12 mouse cellular contexts compared by ENCODE assay signal in the genomic region with DNA sequence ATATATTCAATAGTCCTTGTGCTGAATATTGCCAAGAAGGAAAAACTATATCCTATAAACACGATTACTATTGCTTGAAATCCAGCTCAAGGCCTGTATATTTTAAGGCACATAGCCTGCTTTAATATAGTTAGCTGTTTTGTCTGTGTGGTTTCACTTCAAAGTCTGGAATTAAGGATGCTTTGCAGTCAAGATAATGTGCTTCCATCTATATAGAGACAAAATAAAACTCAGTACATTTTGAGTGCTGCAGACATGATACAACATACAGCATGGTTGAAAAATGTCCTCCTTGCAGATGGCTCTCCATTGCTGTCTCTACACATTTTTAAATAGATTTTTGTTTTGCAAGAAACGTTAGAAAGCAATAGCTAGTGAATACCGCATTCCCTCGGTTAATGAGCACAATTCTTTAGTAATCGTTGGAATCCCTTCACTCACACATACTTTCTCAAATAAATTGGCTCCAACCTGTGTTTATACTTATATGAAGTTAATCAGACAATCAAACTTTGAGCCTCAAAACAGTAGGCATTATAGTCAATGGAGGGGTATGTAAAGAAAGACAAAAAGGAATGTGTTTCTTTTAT.
DNase-seq lines count a peak whose midpoint lies in the region; ATAC-seq and TF ChIP-seq lines count a peak whose summit lies in the region.
"Had no signal": no experiment of that assay in that cellular context is flagged by ENCODE, and none has a peak within 500 bp of the region (broad histone marks: within the 10 kb centered on the region; RNA-seq: fewer than 3 reads in every experiment).

No protein-coding gene starts in this region.

- H3K4me1 ChIP-seq in cortical plate, adult 2 months (ENCODE audit: control insufficient read depth, insufficient read depth, low read length), result no peaks in the 10 kb centered on the region
- no peaks in the 10 kb centered on the region for H3K4me1 ChIP-seq in hindbrain, embryonic 12.5 days
- no peaks in the 10 kb centered on the region for H3K4me1 ChIP-seq in kidney, embryonic 14.5 days (ENCODE audit: control insufficient read depth, insufficient read depth, low read length)

- no peak for TF ChIP-seq POLR2A in cortical plate, adult 2 months (IDR thresholded peaks at IDR 0.05; ENCODE audit: extremely low read depth, insufficient read depth, low read length)
- no peak for TF ChIP-seq POLR2A in myocyte (IDR thresholded peaks at IDR 0.05; ENCODE audit: insufficient read length, low read depth)

- H3ac ChIP-seq in myocyte (ENCODE audit: control insufficient read depth, insufficient read length), result no peak overlapping the region

- H3K36me3 ChIP-seq in hindbrain, embryonic 12.5 days, result no peaks in the 10 kb centered on the region; the same call in none of the 2 replicates
- no peaks in the 10 kb centered on the region for H3K36me3 ChIP-seq in myocyte (ENCODE audit: control insufficient read depth, insufficient read depth)
- no peaks in the 10 kb centered on the region for H3K36me3 ChIP-seq in kidney, embryonic 14.5 days (ENCODE audit: control insufficient read depth, insufficient read depth, low read length)
- H3K36me3 ChIP-seq: limb, embryonic 13.5 days; lung, embryonic 15.5 days had no signal

- no peaks in the 10 kb centered on the region for H3K79me2 ChIP-seq in myocyte (ENCODE audit: control insufficient read depth, insufficient read depth)

- 5% methylated on average over 5 of the region's 5 CpGs for whole genome bisulfite sequencing in hindbrain, embryonic 12.5 days
- 7% methylated on average over 5 of the region's 5 CpGs for WGBS in kidney, embryonic 14.5 days

- H3K4me2 ChIP-seq in hindbrain, embryonic 12.5 days (replicated peaks), result peak overlapping the region; percentile 69
- peak overlapping the region; percentile 5 for H3K4me2 ChIP-seq in myocyte (ENCODE audit: low read depth)
- H3K4me2 ChIP-seq in kidney, embryonic 14.5 days (replicated peaks; ENCODE audit: low read depth, low read length), result no peak overlapping the region; the same call in 1 of the 2 replicates

- DNase-seq in cerebellum, postnatal 10 days, result peak; percentile 2 to 45
- no peak for DNase-seq in cerebellum, postnatal 4 days (ENCODE audit: low spot score in 2 of 2)
- DNase-seq in thymus, postnatal 36 days, result no peak
- DNase-seq in gastrocnemius, postnatal 36 days, result no peak
- DNase-seq: adrenal gland, postnatal 36 days; cerebellum, adult 9-11 months had no signal

- H3K9me3 ChIP-seq in hindbrain, embryonic 12.5 days (replicated peaks), result no peaks in the 10 kb centered on the region
- H3K9me3 ChIP-seq in kidney, embryonic 14.5 days (ENCODE audit: control insufficient read depth, low read length), result no peaks in the 10 kb centered on the region
- H3K9me3 ChIP-seq: limb, embryonic 13.5 days; lung, embryonic 15.5 days had no signal

- peak overlapping the region; percentile 100 for H3K9ac ChIP-seq in hindbrain, embryonic 12.5 days
- H3K9ac ChIP-seq in kidney, embryonic 14.5 days (ENCODE audit: low read depth, low read length), result no peak overlapping the region
- H3K9ac ChIP-seq: limb, embryonic 13.5 days; lung, embryonic 15.5 days had no signal

- no peak overlapping the region for H3K27ac ChIP-seq in cortical plate, adult 2 months (ENCODE audit: insufficient read depth, low read length)
- H3K27ac ChIP-seq in hindbrain, embryonic 12.5 days, result peak overlapping the region; percentile 100
- H3K27ac ChIP-seq in kidney, embryonic 14.5 days (ENCODE audit: low read depth, low read length), result no peak overlapping the region
- H3K27ac ChIP-seq: limb, embryonic 13.5 days; lung, embryonic 15.5 days had no signal

- peaks cover 5% of the 10 kb centered on the region; the same call in 1 of the 2 replicates for H3K27me3 ChIP-seq in hindbrain, embryonic 12.5 days
- no peaks in the 10 kb centered on the region for H3K27me3 ChIP-seq in myocyte (ENCODE audit: control insufficient read depth, insufficient read depth, insufficient read length)
- peaks cover 74% of the 10 kb centered on the region for H3K27me3 ChIP-seq in kidney, embryonic 14.5 days (ENCODE audit: control insufficient read depth, insufficient read depth, low read length)

- TF ChIP-seq CTCF in cortical plate, adult 2 months (IDR thresholded peaks at IDR 0.05; ENCODE audit: extremely low read depth, insufficient read depth, low read length), result no peak

- no peak for ATAC-seq in hindbrain, embryonic 12.5 days (ENCODE audit: low FRiP score)
- no peak for ATAC-seq in kidney, embryonic 14.5 days (ENCODE audit: low FRiP score, low TSS enrichment)

- intact Hi-C loops in gastrocnemius, postnatal 36 days (cut with DNase I), result no loop called here

- H3K4me3 ChIP-seq in cortical plate, adult 2 months (ENCODE audit: insufficient read depth, low read length), result peak overlapping the region; percentile 74; the same call in 1 of the 2 replicates
- H3K4me3 ChIP-seq in hindbrain, embryonic 12.5 days, result peak overlapping the region; percentile 84
- H3K4me3 ChIP-seq in myocyte, result no peak overlapping the region
- no peak overlapping the region for H3K4me3 ChIP-seq in kidney, embryonic 14.5 days (ENCODE audit: low read length)

TF ChIP-seq in myocyte, 11 proteins besides CTCF, POLR2A, EP300 and RAD21:
- TF ChIP-seq TCF12 (IDR thresholded peaks at IDR 0.05; ENCODE audit: insufficient read depth, poor library complexity, severe bottlenecking) (no peak), POLR2AphosphoS2 (IDR thresholded peaks at IDR 0.05; ENCODE audit: insufficient read length, low read depth) (no peak), TCF3 (IDR thresholded peaks at IDR 0.05; ENCODE audit: insufficient read length, low read depth) (no peak), E2F4 (IDR thresholded peaks at IDR 0.05; ENCODE audit: insufficient read depth) (no peak), SRF (IDR thresholded peaks at IDR 0.05; ENCODE audit: control insufficient read depth, insufficient read length, low read depth) (no peak), CEBPB (IDR thresholded peaks at IDR 0.05; ENCODE audit: insufficient read depth, poor library complexity, severe bottlenecking) (no peak), MYOG (IDR thresholded peaks at IDR 0.05; ENCODE audit: control insufficient read depth in 1 of 3, insufficient read depth in 1 of 3, insufficient read length in 2 of 3, low read depth in 2 of 3) (no peak), MAX (IDR thresholded peaks at IDR 0.05; ENCODE audit: low read depth) (no peak), MYOD1 (IDR thresholded peaks at IDR 0.05; ENCODE audit: control insufficient read depth in 1 of 3, insufficient read length in 2 of 3, low read depth in 2 of 3) (no peak), REST (IDR thresholded peaks at IDR 0.05; ENCODE audit: insufficient read depth, insufficient read length) (no peak), USF1 (IDR thresholded peaks at IDR 0.05; ENCODE audit: low read depth) (no peak)

Comparison
In these comparisons a context has a peak if more than half of its experiments do, and no peak if none do; other contexts are left out.
1. DNase-seq: peak in cerebellum, postnatal 10 days (2 of 2); none in cerebellum, postnatal 4 days (0 of 2), thymus, postnatal 36 days (0 of 2) and gastrocnemius, postnatal 36 days (0 of 2).
2. H3K4me3 ChIP-seq: peak in cortical plate, adult 2 months (single experiment) and hindbrain, embryonic 12.5 days (single experiment); none in myocyte (single experiment) and kidney, embryonic 14.5 days (single experiment).